Mouse (Mus musculus): ENCODE measurements around the gene Kcnh1. TPM values are rescaled to one million over a fixed set of nuclear protein-coding genes. Genes with fewer than 3 reads are reported as not detected.

Kcnh1 gene
- polyA plus RNA-seq, 1 experiment from 2014 or later: 0.89 TPM

- H3K4me3 ChIP-seq (replicated peaks): no peak overlapping the region
- H3K27ac ChIP-seq: 0 out of 2 replicates have a peak overlapping the region, but pooled peaks have one; percentile 9
- H3K36me3 ChIP-seq: no peaks in the 10 kb centered on the region
- no peaks in the 10 kb centered on the region for H3K27me3 ChIP-seq (replicated peaks)
- no peaks in the 10 kb centered on the region for H3K4me1 ChIP-seq
- 61% methylated on average over 5 of the region's 5 CpGs for WGBS
- no peak overlapping the region for H3K9ac ChIP-seq
- H3K9me3 ChIP-seq: no peaks in the 10 kb centered on the region
- no peak overlapping the region for H3K4me2 ChIP-seq
- ATAC-seq (ENCODE audit: insufficient read depth, low FRiP score, low read depth): no peak
Measured at GRCm38 (mm10) chr1:192478176-192478575, 287.6 kb downstream of the Kcnh1 start.

- Histone ChIP-seq H3K4me1 (no peaks in the 10 kb centered on the region), H3K27ac (no peak overlapping the region), H3K9ac (no peak overlapping the region), H3K36me3 (no peaks in the 10 kb centered on the region), H3K9me3 (no peaks in the 10 kb centered on the region), H3K4me2 (no peak overlapping the region), H3K27me3 (replicated peaks) (no peaks in the 10 kb centered on the region), H3K4me3 (replicated peaks) (no peak overlapping the region)
- ATAC-seq (ENCODE audit: insufficient read depth, low FRiP score, low read depth): no peak
- 76% methylated on average over 8 of the region's 8 CpGs for WGBS
Measured at GRCm38 (mm10) chr1:192480072-192480784, 289.7 kb downstream of the Kcnh1 start.

- no peak for ATAC-seq (ENCODE audit: insufficient read depth, low FRiP score, low read depth)
- H3K36me3 ChIP-seq: no peaks in the 10 kb centered on the region
- no peak overlapping the region for H3K4me2 ChIP-seq
- H3K9me3 ChIP-seq: no peaks in the 10 kb centered on the region
- H3K4me1 ChIP-seq: 0 out of 2 replicates have a peak, but pooled peaks cover 5% of the 10 kb centered on the region
- H3K27me3 ChIP-seq (replicated peaks): no peaks in the 10 kb centered on the region
- H3K27ac ChIP-seq: no peak overlapping the region
- no peak overlapping the region for H3K9ac ChIP-seq
- H3K4me3 ChIP-seq (replicated peaks): no peak overlapping the region
Measured at GRCm38 (mm10) chr1:192481446-192481845, 290.9 kb downstream of the Kcnh1 start.

GRCm38 (mm10) chr1:192485030-192485429 lies 294.5 kb downstream of the Kcnh1 start:
- Histone ChIP-seq H3K27me3 (replicated peaks) (no peaks in the 10 kb centered on the region), H3K9me3 (no peaks in the 10 kb centered on the region), H3K36me3 (no peaks in the 10 kb centered on the region), H3K9ac (no peak overlapping the region), H3K4me3 (replicated peaks) (no peak overlapping the region), H3K27ac (no peak overlapping the region), H3K4me1 (0 out of 2 replicates have a peak, but pooled peaks cover 5% of the 10 kb centered on the region), H3K4me2 (no peak overlapping the region)
- WGBS: 25% methylated on average over 3 of the region's 3 CpGs
- ATAC-seq (ENCODE audit: insufficient read depth, low FRiP score, low read depth): no peak

- H3K27ac ChIP-seq: no peak overlapping the region
- H3K4me2 ChIP-seq: no peak overlapping the region
- H3K27me3 ChIP-seq (replicated peaks): no peaks in the 10 kb centered on the region
- no peak overlapping the region for H3K4me3 ChIP-seq (replicated peaks)
- H3K9ac ChIP-seq: no peak overlapping the region
- no peaks in the 10 kb centered on the region for H3K36me3 ChIP-seq
- WGBS: 93% methylated on average over 11 of the region's 11 CpGs
- H3K4me1 ChIP-seq: 0 out of 2 replicates have a peak, but pooled peaks cover 5% of the 10 kb centered on the region
- no peaks in the 10 kb centered on the region for H3K9me3 ChIP-seq
- ATAC-seq (ENCODE audit: insufficient read depth, low FRiP score, low read depth): no peak
Measured at GRCm38 (mm10) chr1:192487571-192487970, 297.0 kb downstream of the Kcnh1 start.

- no peak for ATAC-seq (ENCODE audit: insufficient read depth, low FRiP score, low read depth)
- no peaks in the 10 kb centered on the region for H3K27me3 ChIP-seq (replicated peaks)
- H3K4me1 ChIP-seq: 0 out of 2 replicates have a peak, but pooled peaks cover 5% of the 10 kb centered on the region
- H3K9me3 ChIP-seq: no peaks in the 10 kb centered on the region
- no peak overlapping the region for H3K27ac ChIP-seq
- H3K9ac ChIP-seq: no peak overlapping the region
- H3K36me3 ChIP-seq: no peaks in the 10 kb centered on the region
- WGBS: 78% methylated on average over 13 of the region's 13 CpGs
- no peak overlapping the region for H3K4me3 ChIP-seq (replicated peaks)
- no peak overlapping the region for H3K4me2 ChIP-seq
Measured at GRCm38 (mm10) chr1:192489908-192490825, 299.6 kb downstream of the Kcnh1 start.

GRCm38 (mm10) chr1:192497505-192497904 lies 306.9 kb downstream of the Kcnh1 start:
- no peak for ATAC-seq (ENCODE audit: insufficient read depth, low FRiP score, low read depth)
- H3K9ac ChIP-seq: no peak overlapping the region
- no peak overlapping the region for H3K4me3 ChIP-seq (replicated peaks)
- H3K4me1 ChIP-seq: no peaks in the 10 kb centered on the region
- H3K27me3 ChIP-seq (replicated peaks): no peaks in the 10 kb centered on the region
- 78% methylated on average over 2 of the region's 2 CpGs for WGBS
- no peak overlapping the region for H3K27ac ChIP-seq
- no peak overlapping the region for H3K4me2 ChIP-seq
- H3K9me3 ChIP-seq: no peaks in the 10 kb centered on the region
- no peaks in the 10 kb centered on the region for H3K36me3 ChIP-seq

- WGBS: 77% methylated on average over 9 of the region's 9 CpGs
Measured at GRCm38 (mm10) chr1:192502016-192502415, 311.4 kb downstream of the Kcnh1 start.

GRCm38 (mm10) chr1:192502835-192503234 lies 312.3 kb downstream of the Kcnh1 start:
- Histone ChIP-seq H3K9me3 (no peaks in the 10 kb centered on the region), H3K27me3 (replicated peaks) (no peaks in the 10 kb centered on the region), H3K36me3 (no peaks in the 10 kb centered on the region), H3K4me1 (no peaks in the 10 kb centered on the region), H3K9ac (no peak overlapping the region), H3K4me3 (replicated peaks) (no peak overlapping the region), H3K4me2 (no peak overlapping the region), H3K27ac (no peak overlapping the region)
- ATAC-seq (ENCODE audit: insufficient read depth, low FRiP score, low read depth): no peak

More at GRCm38 (mm10) chr1:192502016-192502415, 311.4 kb downstream of the Kcnh1 start:
- no peaks in the 10 kb centered on the region for H3K27me3 ChIP-seq (replicated peaks)
- no peak overlapping the region for H3K4me2 ChIP-seq
- H3K4me3 ChIP-seq (replicated peaks): no peak overlapping the region
- H3K9me3 ChIP-seq: no peaks in the 10 kb centered on the region
- H3K36me3 ChIP-seq: no peaks in the 10 kb centered on the region
- H3K9ac ChIP-seq: no peak overlapping the region
- no peaks in the 10 kb centered on the region for H3K4me1 ChIP-seq
- ATAC-seq (ENCODE audit: insufficient read depth, low FRiP score, low read depth): no peak
- no peak overlapping the region for H3K27ac ChIP-seq

- no peaks in the 10 kb centered on the region for H3K9me3 ChIP-seq
- WGBS: 86% methylated on average over 4 of the region's 4 CpGs
- no peaks in the 10 kb centered on the region for H3K27me3 ChIP-seq (replicated peaks)
- no peak for ATAC-seq (ENCODE audit: insufficient read depth, low FRiP score, low read depth)
- H3K27ac ChIP-seq: no peak overlapping the region
- H3K4me1 ChIP-seq: no peaks in the 10 kb centered on the region
- H3K36me3 ChIP-seq: no peaks in the 10 kb centered on the region
- no peak overlapping the region for H3K4me2 ChIP-seq
- no peak overlapping the region for H3K9ac ChIP-seq
- H3K4me3 ChIP-seq (replicated peaks): no peak overlapping the region
Measured at GRCm38 (mm10) chr1:192503651-192504050, 313.1 kb downstream of the Kcnh1 start.

- Histone ChIP-seq H3K4me1 (no peaks in the 10 kb centered on the region), H3K4me2 (no peak overlapping the region), H3K27ac (no peak overlapping the region), H3K9me3 (no peaks in the 10 kb centered on the region), H3K9ac (no peak overlapping the region), H3K27me3 (replicated peaks) (no peaks in the 10 kb centered on the region), H3K4me3 (replicated peaks) (no peak overlapping the region), H3K36me3 (no peaks in the 10 kb centered on the region)
- 100% methylated on average over 1 of the region's 1 CpGs for WGBS
- ATAC-seq (ENCODE audit: insufficient read depth, low FRiP score, low read depth): no peak
Measured at GRCm38 (mm10) chr1:192512821-192513220, 322.2 kb downstream of the Kcnh1 start.

- WGBS: 70% methylated on average over 3 of the region's 3 CpGs
- no peaks in the 10 kb centered on the region for H3K4me1 ChIP-seq
- H3K9ac ChIP-seq: no peak overlapping the region
- no peaks in the 10 kb centered on the region for H3K27me3 ChIP-seq (replicated peaks)
- no peak for ATAC-seq (ENCODE audit: insufficient read depth, low FRiP score, low read depth)
- H3K27ac ChIP-seq: no peak overlapping the region
- H3K4me2 ChIP-seq: no peak overlapping the region
- no peak overlapping the region for H3K4me3 ChIP-seq (replicated peaks)
- H3K36me3 ChIP-seq: no peaks in the 10 kb centered on the region
- no peaks in the 10 kb centered on the region for H3K9me3 ChIP-seq
Measured at GRCm38 (mm10) chr1:192515373-192515772, 324.8 kb downstream of the Kcnh1 start.
